8 mouse cellular contexts compared by ENCODE assay signal in genomic region chr10:61068436-61069192, GRCm38 (mm10). TPM values are rescaled to one million over a fixed set of nuclear protein-coding genes. Genes with fewer than 3 reads are reported as not detected.
DNase-seq lines count a peak whose midpoint lies in the region; ATAC-seq and TF ChIP-seq lines count a peak whose summit lies in the region.

No protein-coding gene starts in this region.

- ATAC-seq in erythroid progenitor cell, adult 5-6 weeks (replicated peaks; ENCODE audit: low FRiP score, poor library complexity, severe bottlenecking), result peak; percentile 56
- peak; percentile 36; the same call in 1 of the 2 replicates for ATAC-seq in lung, embryonic 14.5 days (ENCODE audit: insufficient read depth)
- ATAC-seq in neutrophil, adult 5-6 weeks (ENCODE audit: extremely low read depth, insufficient number of reproducible peaks, low FRiP score, poor library complexity, severe bottlenecking), result peak; percentile 36; the same call in 1 of the 2 replicates

- TF ChIP-seq POLR2A in MEL (IDR thresholded peaks at IDR 0.05; ENCODE audit: control insufficient read depth in 1 of 2, insufficient read depth in 1 of 2, low read depth in 1 of 2, low read length in 2 of 2, poor library complexity in 1 of 2), result no peak

- 7% methylated on average over 8 of the region's 8 CpGs for WGBS in lung, embryonic 14.5 days

- H3K27ac ChIP-seq in MEL (ENCODE audit: control insufficient read depth, low read depth, low read length), result no peak overlapping the region
- no peak overlapping the region for H3K27ac ChIP-seq in layer of hippocampus, adult 2 months
- no peak overlapping the region for H3K27ac ChIP-seq in lung, embryonic 14.5 days (ENCODE audit: low read depth)

- TF ChIP-seq EP300 in MEL (IDR thresholded peaks at IDR 0.05; ENCODE audit: low read depth in 1 of 2, low read length in 2 of 2), result no peak

- 0 out of 4 replicates have a peak, but pooled peaks cover 0 to 3% of the 10 kb centered on the region in 2 experiments for H3K4me1 ChIP-seq in MEL (ENCODE audit: control insufficient read depth in 1 of 2, insufficient read depth in 2 of 2, low read length in 2 of 2)
- peaks cover 8% of the 10 kb centered on the region; the same call in 1 of the 2 replicates for H3K4me1 ChIP-seq in lung, embryonic 14.5 days (ENCODE audit: insufficient read depth)

- TF ChIP-seq CTCF in MEL (IDR thresholded peaks at IDR 0.05 in 2 of 3, conservative IDR thresholded peaks at IDR 0.05 in 1 of 3; ENCODE audit: control insufficient read depth in 1 of 3, insufficient read depth in 1 of 3, low read depth in 2 of 3, low read length in 3 of 3, poor library complexity in 1 of 3, severe bottlenecking in 1 of 3), result peak; percentile 73 to 77 (median 73)
- peak; percentile 87 for TF ChIP-seq CTCF in layer of hippocampus, adult 2 months (conservative IDR thresholded peaks at IDR 0.05)
- peak; percentile 92 for TF ChIP-seq CTCF in lung, embryonic 14.5 days (IDR thresholded peaks at IDR 0.05; ENCODE audit: low read depth)

- TF ChIP-seq RAD21 in MEL (IDR thresholded peaks at IDR 0.05; ENCODE audit: low read depth, low read length), result peak; percentile 66

- H3K27me3 ChIP-seq in MEL (ENCODE audit: control insufficient read depth in 1 of 2, insufficient read depth in 2 of 2, low read length in 2 of 2), result no peaks in the 10 kb centered on the region
- H3K27me3 ChIP-seq in lung, embryonic 14.5 days (ENCODE audit: insufficient read depth, low read length), result no peaks in the 10 kb centered on the region

- no peaks in the 10 kb centered on the region for H3K79me2 ChIP-seq in MEL (ENCODE audit: control insufficient read depth, insufficient read depth, low read length, poor library complexity)

- peak overlapping the region; percentile 1; the same call in 1 of the 2 replicates for H3K4me2 ChIP-seq in lung, embryonic 14.5 days

- H3K36me3 ChIP-seq in MEL (ENCODE audit: control insufficient read depth in 1 of 2, insufficient read depth in 2 of 2, low read length in 2 of 2), result no peaks in the 10 kb centered on the region
- H3K36me3 ChIP-seq in lung, embryonic 14.5 days (ENCODE audit: insufficient read depth), result no peaks in the 10 kb centered on the region

- no peak overlapping the region for H3K9ac ChIP-seq in MEL (ENCODE audit: control insufficient read depth, low read depth, low read length, poor library complexity, severe bottlenecking)
- no peak overlapping the region for H3K9ac ChIP-seq in lung, embryonic 14.5 days

- H3K9me3 ChIP-seq in MEL (replicated peaks; ENCODE audit: insufficient read depth, low read length), result no peaks in the 10 kb centered on the region
- H3K9me3 ChIP-seq in lung, embryonic 14.5 days (ENCODE audit: low read depth, low read length), result no peaks in the 10 kb centered on the region

- intact Hi-C loops in heart, postnatal 14 days (cut with DNase I), result loop anchor here (2.0 to 5.0 kb wide), 2 partner anchors 236 to 291 kb away; no protein-coding TSS in a partner anchor

- H3K4me3 ChIP-seq in MEL (ENCODE audit: control insufficient read depth in 1 of 2, insufficient read depth in 1 of 2, low read depth in 2 of 2, low read length in 2 of 2), result no peak overlapping the region
- H3K4me3 ChIP-seq in layer of hippocampus, adult 2 months, result no peak overlapping the region
- H3K4me3 ChIP-seq in lung, embryonic 14.5 days (ENCODE audit: low read depth, low read length), result no peak overlapping the region

- peak; percentile 61 for DNase-seq in MEL (ENCODE audit: low read depth, low spot score)
- DNase-seq in c-Kit-negative CD71-positive TER-119-positive erythroid progenitor cells, embryonic 14.5 days (ENCODE audit: low read depth, low spot score), result peak; percentile 38
- DNase-seq in heart, postnatal 14 days, result peak; percentile 29 to 77
- peak; percentile 55 to 73 for DNase-seq in layer of hippocampus, adult 2 months (ENCODE audit: low spot score in 2 of 2)
- peak; percentile 89 for DNase-seq in lung, embryonic 14.5 days
- DNase-seq in ovary, postnatal 36 days (ENCODE audit: low spot score), result no peak

TF ChIP-seq in MEL, 35 proteins besides CTCF, POLR2A, EP300 and RAD21:
- TF ChIP-seq UBTF (IDR thresholded peaks at IDR 0.05; ENCODE audit: borderline replicate concordance, insufficient read depth, low read depth, low read length) (no peak), TCF12 (IDR thresholded peaks at IDR 0.05; ENCODE audit: low read depth, low read length) (no peak), MAX (IDR thresholded peaks at IDR 0.05; ENCODE audit: low read length) (no peak), MAZ (IDR thresholded peaks at IDR 0.05; ENCODE audit: low read depth, low read length) (0 out of 2 replicates have a peak, but pooled peaks have one; percentile 54), GATA1 (IDR thresholded peaks at IDR 0.05; ENCODE audit: low read depth, low read length) (no peak), POLR2AphosphoS5 (IDR thresholded peaks at IDR 0.05; ENCODE audit: borderline replicate concordance, low read depth, low read length) (no peak), CHD2 (IDR thresholded peaks at IDR 0.05; ENCODE audit: low read length) (peak; percentile 35), TBP (IDR thresholded peaks at IDR 0.05; ENCODE audit: low read depth, low read length) (no peak), SMC3 (IDR thresholded peaks at IDR 0.05; ENCODE audit: low read depth, low read length) (peak; percentile 64), RCOR1 (IDR thresholded peaks at IDR 0.05; ENCODE audit: low read depth, low read length) (no peak), BHLHE40 (IDR thresholded peaks at IDR 0.05; ENCODE audit: borderline replicate concordance, low read depth, low read length) (0 out of 2 replicates have a peak, but pooled peaks have one; percentile 18)
TF ChIP-seq in MEL: peak in this region for 4.

RNA-seq across cellular contexts. Expression of gene Pcbd1, which starts 20.5 kb away (rescaled TPM):
- total RNA-seq in MEL (2012; rRNA removed), result not detected in 2 replicates
- polyA plus RNA-seq in MEL (2012; ENCODE audit: insufficient read depth in 1 of 2, insufficient read length in 2 of 2, low read depth in 1 of 2, low replicate concordance in 2 of 2, missing spikeins in 1 of 2), result not detected
- total RNA-seq in erythroid progenitor cell, adult 5-6 weeks (2015; ENCODE audit: low replicate concordance), result 9.4 TPM in 1 of 2 replicates, not detected in the other
- total RNA-seq in erythroid progenitor cell, adult 5-6 weeks (2017; ENCODE audit: low replicate concordance), result not detected in 2 replicates
- 1 to 10 TPM; 1.4 to 2.7 TPM for total RNA-seq in heart, postnatal 14 days (2021)
- total RNA-seq in layer of hippocampus, adult 2 months (2021), result 10 to 100 TPM; 11.2 to 11.7 TPM
- 67.5 and 71.2 TPM in 2 replicates for polyA plus RNA-seq in lung, embryonic 14.5 days (2014; fragmentation: Nextera tagmentation; extraction: Ambion mirVana)
- not detected in 2 replicates for total RNA-seq in neutrophil, adult 5-6 weeks (2017)
